Mouse (Mus musculus): Measurements from ENCODE around the gene Dmd. TPM values are rescaled to one million over a fixed set of nuclear protein-coding genes. Genes with fewer than 3 reads are reported as not detected.
A peak's percentile ranks its signal among the peaks of the same experiment; 100 is the strongest.

Gene Dmd
- polyA plus RNA-seq, 1 experiment from 2014 or later, result 31.6 TPM

- Histone ChIP-seq H3K27me3 (ENCODE audit: control insufficient read depth, insufficient read depth, low read length) (no peaks in the 10 kb centered on the region), H3K9ac (ENCODE audit: low read length) (peak overlapping the region; percentile 72), H3K36me3 (ENCODE audit: control insufficient read depth, insufficient read depth) (no peaks in the 10 kb centered on the region), H3K4me2 (ENCODE audit: low read depth, low read length) (peak overlapping the region; percentile 62), H3K4me1 (ENCODE audit: control insufficient read depth, insufficient read depth, low read length) (no peaks in the 10 kb centered on the region), H3K4me3 (ENCODE audit: low read length) (peak overlapping the region; percentile 63), H3K27ac (ENCODE audit: low read length) (peak overlapping the region; percentile 45), H3K9me3 (replicated peaks; ENCODE audit: control insufficient read depth, low read length) (no peaks in the 10 kb centered on the region)
- WGBS, result 12% methylated on average over 47 of the region's 47 CpGs
- peak; percentile 91 for ATAC-seq (replicated peaks; ENCODE audit: extremely low read depth, insufficient read depth, low FRiP score)
These were observed 2099.8 kb downstream of the Dmd start for GRCm38 (mm10) chrX:85048141-85049110.

DNA sequence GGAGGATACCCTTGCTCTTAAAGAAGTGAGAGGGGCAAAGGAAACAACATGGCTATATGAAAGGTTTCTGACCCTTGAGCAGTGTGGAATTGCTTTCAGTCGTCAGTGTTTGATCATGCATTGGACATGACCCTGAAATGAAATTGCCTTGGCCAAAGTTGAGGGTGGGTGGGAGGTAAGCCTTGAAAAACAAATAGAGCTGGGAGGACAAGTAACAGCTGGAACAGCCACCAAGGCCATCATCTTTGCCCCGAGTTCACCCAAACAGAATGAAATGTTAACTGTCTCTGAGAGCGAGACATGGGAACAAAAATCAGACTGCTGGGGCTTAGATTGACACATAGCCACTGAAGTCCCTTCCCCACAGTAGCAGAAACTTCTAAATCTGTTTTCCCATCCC lies 2100.9 kb downstream of the Dmd start:
- Histone ChIP-seq H3K4me1 (ENCODE audit: control insufficient read depth, insufficient read depth, low read length) (no peaks in the 10 kb centered on the region), H3K4me3 (ENCODE audit: low read length) (peak overlapping the region; percentile 63; the same call in 1 of the 2 replicates), H3K27ac (ENCODE audit: low read length) (no peak overlapping the region; the same call in 1 of the 2 replicates), H3K27me3 (ENCODE audit: control insufficient read depth, insufficient read depth, low read length) (no peaks in the 10 kb centered on the region), H3K9me3 (replicated peaks; ENCODE audit: control insufficient read depth, low read length) (no peaks in the 10 kb centered on the region), H3K9ac (ENCODE audit: low read length) (no peak overlapping the region), H3K36me3 (ENCODE audit: control insufficient read depth, insufficient read depth) (no peaks in the 10 kb centered on the region), H3K4me2 (ENCODE audit: low read depth, low read length) (peak overlapping the region; percentile 62; the same call in 1 of the 2 replicates)
- ATAC-seq (replicated peaks; ENCODE audit: extremely low read depth, insufficient read depth, low FRiP score), result no peak
- WGBS, result 42% methylated on average over 3 of the region's 3 CpGs

GRCm38 (mm10) chrX:85073602-85074001 lies 2124.9 kb downstream of the Dmd start:
- Histone ChIP-seq H3K9ac (ENCODE audit: low read length) (no peak overlapping the region), H3K27me3 (ENCODE audit: control insufficient read depth, insufficient read depth, low read length) (no peaks in the 10 kb centered on the region), H3K27ac (ENCODE audit: low read length) (no peak overlapping the region), H3K4me2 (ENCODE audit: low read depth, low read length) (no peak overlapping the region), H3K9me3 (replicated peaks; ENCODE audit: control insufficient read depth, low read length) (no peaks in the 10 kb centered on the region), H3K36me3 (ENCODE audit: control insufficient read depth, insufficient read depth) (no peaks in the 10 kb centered on the region), H3K4me3 (ENCODE audit: low read length) (no peak overlapping the region), H3K4me1 (ENCODE audit: control insufficient read depth, insufficient read depth, low read length) (no peaks in the 10 kb centered on the region)
- 58% methylated on average over 4 of the region's 4 CpGs for WGBS
- ATAC-seq (replicated peaks; ENCODE audit: extremely low read depth, insufficient read depth, low FRiP score), result no peak

GRCm38 (mm10) chrX:85076845-85077244 lies 2128.2 kb downstream of the Dmd start:
- Histone ChIP-seq H3K4me1 (ENCODE audit: control insufficient read depth, insufficient read depth, low read length) (no peaks in the 10 kb centered on the region), H3K9me3 (replicated peaks; ENCODE audit: control insufficient read depth, low read length) (no peaks in the 10 kb centered on the region), H3K36me3 (ENCODE audit: control insufficient read depth, insufficient read depth) (no peaks in the 10 kb centered on the region), H3K27me3 (ENCODE audit: control insufficient read depth, insufficient read depth, low read length) (no peaks in the 10 kb centered on the region), H3K4me2 (ENCODE audit: low read depth, low read length) (no peak overlapping the region), H3K4me3 (ENCODE audit: low read length) (no peak overlapping the region), H3K9ac (ENCODE audit: low read length) (no peak overlapping the region), H3K27ac (ENCODE audit: low read length) (no peak overlapping the region)
- 63% methylated on average over 1 of the region's 1 CpGs for WGBS
- ATAC-seq (replicated peaks; ENCODE audit: extremely low read depth, insufficient read depth, low FRiP score), result no peak

GRCm38 (mm10) chrX:85077605-85078004 lies 2128.9 kb downstream of the Dmd start:
- no peaks in the 10 kb centered on the region for H3K4me1 ChIP-seq (ENCODE audit: control insufficient read depth, insufficient read depth, low read length)
- no peak overlapping the region for H3K4me2 ChIP-seq (ENCODE audit: low read depth, low read length)
- no peaks in the 10 kb centered on the region for H3K27me3 ChIP-seq (ENCODE audit: control insufficient read depth, insufficient read depth, low read length)
- no peak overlapping the region for H3K4me3 ChIP-seq (ENCODE audit: low read length)
- no peaks in the 10 kb centered on the region for H3K36me3 ChIP-seq (ENCODE audit: control insufficient read depth, insufficient read depth)
- H3K27ac ChIP-seq (ENCODE audit: low read length), result no peak overlapping the region
- no peak for ATAC-seq (replicated peaks; ENCODE audit: extremely low read depth, insufficient read depth, low FRiP score)
- 79% methylated on average over 1 of the region's 1 CpGs for WGBS
- H3K9ac ChIP-seq (ENCODE audit: low read length), result no peak overlapping the region
- no peaks in the 10 kb centered on the region for H3K9me3 ChIP-seq (replicated peaks; ENCODE audit: control insufficient read depth, low read length)

DNA sequence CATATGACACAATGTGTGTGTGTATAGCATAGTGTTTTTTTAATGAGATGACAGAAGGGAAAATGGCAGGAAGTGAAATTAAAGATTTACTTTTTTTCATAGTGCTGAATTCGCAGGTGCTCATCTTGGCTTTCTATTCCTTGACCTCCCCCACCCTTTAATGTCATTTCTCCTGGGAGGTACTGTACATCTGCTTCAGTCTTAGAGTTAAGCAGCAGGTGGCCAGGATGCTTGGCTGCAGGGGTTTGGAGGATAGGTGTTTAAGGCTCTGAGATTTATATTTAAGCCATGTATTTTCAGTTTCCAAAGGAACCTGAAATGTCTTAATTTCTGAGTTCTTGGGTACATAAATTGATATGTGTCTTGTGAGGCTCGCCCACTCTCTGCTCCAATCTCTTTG lies 2130.5 kb downstream of the Dmd start:
- no peak overlapping the region for H3K27ac ChIP-seq (ENCODE audit: low read length)
- no peak overlapping the region for H3K4me2 ChIP-seq (ENCODE audit: low read depth, low read length)
- no peaks in the 10 kb centered on the region for H3K36me3 ChIP-seq (ENCODE audit: control insufficient read depth, insufficient read depth)
- H3K27me3 ChIP-seq (ENCODE audit: control insufficient read depth, insufficient read depth, low read length), result no peaks in the 10 kb centered on the region
- H3K4me1 ChIP-seq (ENCODE audit: control insufficient read depth, insufficient read depth, low read length), result no peaks in the 10 kb centered on the region
- no peaks in the 10 kb centered on the region for H3K9me3 ChIP-seq (replicated peaks; ENCODE audit: control insufficient read depth, low read length)
- no peak for ATAC-seq (replicated peaks; ENCODE audit: extremely low read depth, insufficient read depth, low FRiP score)
- WGBS, result 63% methylated on average over 2 of the region's 2 CpGs
- H3K9ac ChIP-seq (ENCODE audit: low read length), result no peak overlapping the region
- H3K4me3 ChIP-seq (ENCODE audit: low read length), result no peak overlapping the region

DNA sequence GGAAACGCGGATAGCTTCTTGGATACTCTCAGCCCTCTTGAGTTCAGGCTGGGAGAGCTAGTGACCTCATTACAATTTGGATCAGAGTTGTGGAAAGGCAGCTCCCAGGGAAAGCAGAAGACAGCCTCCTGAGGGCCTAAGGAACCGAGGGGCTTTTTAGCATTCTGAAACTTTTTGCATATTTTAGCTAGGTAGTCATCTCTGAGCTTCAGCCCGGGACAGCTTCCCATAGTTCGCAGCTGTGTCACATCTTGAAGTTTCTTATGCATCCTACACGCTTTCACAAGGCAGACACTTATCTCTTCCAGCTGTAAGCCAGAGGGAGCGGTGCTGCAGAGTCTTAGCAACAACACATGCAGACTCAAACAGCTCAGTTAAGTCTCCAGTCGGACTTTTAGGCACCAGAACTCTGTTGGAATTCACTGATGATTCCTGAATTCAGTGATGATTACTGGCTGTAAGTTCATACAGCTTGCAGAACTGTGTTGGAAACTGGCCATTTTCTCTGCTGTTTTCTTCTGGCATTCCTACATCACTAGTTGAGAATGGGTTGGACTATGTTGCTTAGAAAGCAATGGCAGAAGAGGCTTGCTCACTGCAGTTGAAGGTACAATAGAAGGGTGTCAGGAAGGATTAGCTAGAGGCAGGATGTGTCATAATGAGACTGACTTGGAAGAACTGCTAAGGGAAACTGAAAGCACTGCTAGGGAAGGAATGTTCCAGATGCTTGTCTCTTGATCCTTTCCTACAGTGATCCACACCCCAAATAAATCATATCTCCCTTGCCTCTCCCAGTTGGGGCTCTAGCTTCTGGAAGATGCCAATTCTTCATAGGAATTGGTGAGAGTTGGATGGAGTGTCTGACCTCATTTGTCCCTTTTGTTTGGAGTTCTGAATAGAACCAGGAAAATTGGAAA lies 2135.8 kb downstream of the Dmd start:
- no peak overlapping the region for H3K4me3 ChIP-seq (ENCODE audit: low read length)
- no peak overlapping the region for H3K9ac ChIP-seq (ENCODE audit: low read length)
- H3K27ac ChIP-seq (ENCODE audit: low read length), result peak overlapping the region; percentile 33
- no peak overlapping the region for H3K4me2 ChIP-seq (ENCODE audit: low read depth, low read length)
- 39% methylated on average over 8 of the region's 8 CpGs for WGBS
- no peaks in the 10 kb centered on the region for H3K27me3 ChIP-seq (ENCODE audit: control insufficient read depth, insufficient read depth, low read length)
- H3K36me3 ChIP-seq (ENCODE audit: control insufficient read depth, insufficient read depth), result no peaks in the 10 kb centered on the region
- 0 out of 2 replicates have a peak, but pooled peaks cover 2% of the 10 kb centered on the region for H3K4me1 ChIP-seq (ENCODE audit: control insufficient read depth, insufficient read depth, low read length)
- peak; percentile 70 for ATAC-seq (replicated peaks; ENCODE audit: extremely low read depth, insufficient read depth, low FRiP score)
- H3K9me3 ChIP-seq (replicated peaks; ENCODE audit: control insufficient read depth, low read length), result no peaks in the 10 kb centered on the region

GRCm38 (mm10) chrX:85089506-85089905 lies 2140.8 kb downstream of the Dmd start:
- no peak overlapping the region for H3K4me3 ChIP-seq (ENCODE audit: low read length)
- no peaks in the 10 kb centered on the region for H3K9me3 ChIP-seq (replicated peaks; ENCODE audit: control insufficient read depth, low read length)
- H3K27ac ChIP-seq (ENCODE audit: low read length), result no peak overlapping the region
- H3K27me3 ChIP-seq (ENCODE audit: control insufficient read depth, insufficient read depth, low read length), result no peaks in the 10 kb centered on the region
- WGBS, result 79% methylated on average over 7 of the region's 7 CpGs
- 0 out of 2 replicates have a peak, but pooled peaks cover 2% of the 10 kb centered on the region for H3K4me1 ChIP-seq (ENCODE audit: control insufficient read depth, insufficient read depth, low read length)
- H3K9ac ChIP-seq (ENCODE audit: low read length), result no peak overlapping the region
- no peaks in the 10 kb centered on the region for H3K36me3 ChIP-seq (ENCODE audit: control insufficient read depth, insufficient read depth)
- no peak for ATAC-seq (replicated peaks; ENCODE audit: extremely low read depth, insufficient read depth, low FRiP score)
- no peak overlapping the region for H3K4me2 ChIP-seq (ENCODE audit: low read depth, low read length)

All from heart, embryonic 16.5 days (tissue).